Mouse (Mus musculus) fat pad, adult 2 months (tissue): ENCODE data around the gene Zfp354b.

Experiments used
- DNase-seq: peaks from one replicate; pipeline ENCODE4 v3.0.0-alpha.2; 2011; ENCODE audit warnings: low read depth, low spot score; ENCODE audit errors: extremely low read depth

Zfp354b gene

DNA sequence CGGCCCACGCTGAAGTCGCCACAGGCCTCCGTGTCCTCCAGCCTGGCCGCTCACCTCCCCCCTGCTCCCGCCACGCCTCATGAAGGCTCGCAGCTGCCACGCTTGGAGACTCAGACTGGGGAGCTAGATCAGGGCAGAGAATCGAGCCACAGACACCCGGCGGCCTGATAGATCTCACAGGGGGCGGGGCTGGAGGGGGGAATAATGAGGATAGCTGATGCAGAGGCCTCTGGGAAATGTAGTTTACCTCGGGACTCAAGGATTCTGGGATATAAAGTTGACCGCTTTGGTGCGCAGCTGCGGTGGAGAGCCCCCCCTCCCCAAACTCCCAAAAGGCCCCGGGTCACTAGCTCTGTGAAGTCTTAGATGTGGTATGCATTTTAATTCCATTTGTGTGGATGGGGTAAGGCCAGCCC, at the start of gene Zfp354b:
Gene Zfp354b (minus strand): TSS at position 183 of the 416 bp plus-strand sequence.
- no peak for DNase-seq

DNA sequence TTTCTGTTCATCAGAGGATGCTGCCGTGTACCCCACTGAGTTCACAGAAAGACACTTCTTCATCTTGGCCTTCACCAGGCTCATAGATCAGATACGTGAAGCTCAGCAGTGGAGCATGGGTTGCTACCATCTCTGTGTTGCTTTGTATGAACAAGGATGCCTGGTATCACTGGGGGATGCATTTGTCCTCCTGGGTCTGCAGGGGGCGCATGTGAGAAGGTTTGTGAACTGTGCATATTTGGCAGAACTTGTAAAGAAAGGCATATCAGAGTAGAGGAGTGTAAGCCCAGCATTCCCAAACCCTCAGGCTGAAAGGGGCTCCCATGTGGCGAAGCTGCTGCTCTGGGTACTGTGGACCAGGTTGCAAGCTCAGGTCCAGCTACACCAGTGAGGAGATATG, 45.8 kb upstream of the Zfp354b start:
- DNase-seq = no peak

DNA sequence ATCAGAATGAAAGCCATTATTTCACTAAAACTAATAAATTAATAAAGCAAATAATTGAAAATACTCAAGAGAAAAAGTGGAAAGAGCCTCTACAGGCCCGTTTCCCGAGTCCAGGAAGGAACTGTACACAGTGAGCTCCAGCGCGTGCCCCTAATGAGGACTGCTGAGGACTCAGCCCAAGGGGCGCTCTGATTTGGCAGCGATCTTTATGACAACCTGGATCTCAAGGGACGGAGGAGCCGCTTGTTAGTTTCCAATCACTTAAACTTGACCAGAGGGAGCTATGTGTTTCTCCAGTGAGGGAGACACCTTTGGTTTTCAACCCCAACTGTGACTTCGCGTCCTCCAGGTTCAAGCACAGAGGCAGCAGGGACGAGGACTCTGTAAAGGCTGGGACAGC, 34.8 kb upstream of the Zfp354b start, which contains the start of gene Olfr1378:
Gene Olfr1378 (plus strand): TSS at position 301 of the 400 bp plus-strand sequence.
- DNase-seq = no peak

DNA sequence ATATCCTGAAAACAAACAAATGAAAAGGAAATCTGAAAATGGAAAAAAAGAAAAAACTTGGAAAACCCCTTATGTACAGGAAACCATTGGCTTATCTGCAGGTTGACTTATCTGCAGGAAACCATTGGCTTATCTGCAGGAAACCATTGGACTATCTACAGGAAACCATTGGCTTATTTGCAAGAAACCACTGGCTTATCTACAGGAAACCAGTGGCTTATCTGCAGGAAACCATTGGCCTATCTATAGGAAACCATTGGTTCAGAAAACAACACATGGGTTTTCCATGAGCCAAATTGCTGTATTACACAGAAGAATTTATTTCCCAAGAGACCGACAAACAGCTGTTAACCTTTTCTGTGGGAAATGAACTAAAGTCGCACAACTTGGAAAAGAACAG, 33.5 kb upstream of the Zfp354b start:
- DNase-seq = no peak

DNA sequence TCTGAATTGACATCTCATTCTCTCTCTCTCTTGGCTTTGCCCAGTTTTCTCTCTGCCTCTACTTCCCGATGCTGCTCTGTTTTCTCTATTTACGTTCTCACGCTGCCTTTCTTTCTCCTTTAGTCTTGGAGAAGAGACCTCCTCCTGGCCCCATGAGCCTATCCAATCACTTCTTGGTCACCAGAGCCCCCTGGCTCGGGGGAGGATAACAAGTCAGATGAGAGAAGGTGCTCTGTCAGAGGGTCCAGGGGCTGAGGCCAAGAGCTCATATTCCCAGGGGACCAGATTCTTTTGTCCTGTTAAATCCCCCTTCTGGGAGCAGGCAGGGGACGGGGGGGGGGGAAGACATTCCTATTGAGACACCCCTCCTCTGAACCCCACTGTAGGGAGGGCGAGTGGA, 22.2 kb upstream of the Zfp354b start, which contains the start of gene Prop1:
Gene Prop1 (minus strand): TSS at position 101 of the 400 bp plus-strand sequence.
- no peak for DNase-seq

DNA sequence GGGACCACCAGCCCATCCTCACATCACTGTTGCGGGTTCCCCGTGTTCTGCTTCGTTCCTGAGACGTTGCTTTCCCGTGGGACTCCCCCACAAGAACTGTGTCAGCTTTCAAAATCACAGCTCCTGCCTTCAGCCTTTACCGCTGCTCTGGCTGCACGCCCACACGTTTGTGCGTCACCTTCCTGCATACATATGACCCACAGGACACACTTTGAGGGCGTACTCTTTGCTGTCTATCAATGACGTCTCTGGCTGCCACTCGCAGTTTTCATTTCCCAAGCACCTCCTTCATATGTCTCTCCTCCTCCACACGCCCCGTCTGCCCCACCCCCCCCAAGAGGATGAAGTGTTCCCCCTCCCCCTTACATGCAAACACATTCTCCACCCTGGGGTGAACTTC, 20.9 kb upstream of the Zfp354b start:
- no peak for DNase-seq

DNA sequence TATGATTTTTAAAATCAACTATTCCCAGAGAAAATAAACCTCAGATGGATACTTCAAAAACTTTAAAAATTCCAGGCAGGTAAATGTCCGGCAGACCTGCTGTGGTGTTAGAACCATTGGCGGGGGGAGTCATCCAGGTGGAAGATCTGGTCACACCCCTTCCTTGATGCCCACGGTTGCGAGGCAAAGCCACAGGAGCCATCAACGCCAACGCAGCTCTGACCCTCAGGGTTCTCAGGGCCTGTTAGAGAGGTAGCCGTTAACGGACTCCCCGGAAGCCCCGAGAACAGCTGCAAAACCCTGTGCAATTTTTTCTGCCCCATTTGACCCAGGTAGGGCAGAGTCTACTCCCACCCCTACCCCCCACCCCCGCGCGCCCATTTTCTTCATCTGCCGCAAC, 12.1 kb upstream of the Zfp354b start, which contains the start of gene 4933414I15Rik:
Gene 4933414I15Rik (minus strand): TSS at position 260 of the 400 bp plus-strand sequence.
- DNase-seq = no peak

DNA sequence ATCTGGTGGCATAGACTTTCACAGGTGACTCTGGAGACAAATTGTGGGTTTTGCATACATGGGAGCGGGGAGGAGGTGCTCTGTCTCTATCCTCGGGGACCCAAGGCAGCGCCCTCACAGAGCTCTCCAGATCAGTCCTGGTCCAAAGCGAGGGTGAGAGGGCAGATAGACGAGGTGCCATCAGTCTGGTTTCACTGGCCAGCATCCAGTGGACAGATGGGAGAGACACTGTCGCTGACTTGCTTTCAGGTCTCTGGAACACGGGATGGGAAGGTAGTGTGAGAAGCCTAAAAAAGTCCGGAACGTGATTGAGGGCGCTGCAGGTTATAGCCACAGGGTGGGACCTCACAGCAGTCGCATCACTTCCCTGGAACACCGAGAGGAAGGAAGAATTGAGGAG, 11.0 kb upstream of the Zfp354b start:
- no peak for DNase-seq

DNA sequence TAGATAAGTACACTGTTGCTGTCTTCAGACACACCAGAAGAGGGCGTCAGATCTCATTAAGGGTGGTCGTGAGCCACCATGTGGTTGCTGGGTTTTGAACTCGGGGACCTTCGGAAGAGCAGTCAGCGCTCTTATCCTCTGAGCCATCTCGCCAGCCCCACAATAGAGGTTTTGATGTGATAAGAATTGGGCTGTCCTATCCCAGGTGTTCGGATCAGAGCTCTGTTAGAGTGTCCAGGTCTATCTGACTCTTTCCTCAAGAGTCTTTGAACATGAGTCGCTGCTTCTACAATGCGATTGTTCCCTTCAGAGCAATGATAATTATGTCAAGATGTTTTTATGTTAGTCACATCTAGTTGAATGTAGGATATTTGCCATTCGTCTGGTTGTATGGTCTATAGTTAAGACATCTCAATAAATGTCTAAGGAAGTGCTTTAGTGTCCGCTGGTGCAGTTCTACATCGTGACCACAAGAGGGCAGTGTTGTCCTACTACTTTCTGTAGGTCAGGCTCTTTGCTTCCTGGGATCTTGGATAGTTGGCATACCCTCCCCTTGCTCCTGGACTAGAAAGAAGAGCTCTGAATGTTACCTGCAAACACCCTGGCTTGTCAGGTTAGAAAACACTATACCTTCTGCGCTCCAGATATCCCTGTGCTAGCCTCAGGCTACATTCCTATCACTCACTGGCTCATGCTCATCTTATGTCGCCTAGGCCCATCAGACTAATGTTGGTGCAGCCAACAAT, 8.4 kb upstream of the Zfp354b start:
- DNase-seq = no peak

DNA sequence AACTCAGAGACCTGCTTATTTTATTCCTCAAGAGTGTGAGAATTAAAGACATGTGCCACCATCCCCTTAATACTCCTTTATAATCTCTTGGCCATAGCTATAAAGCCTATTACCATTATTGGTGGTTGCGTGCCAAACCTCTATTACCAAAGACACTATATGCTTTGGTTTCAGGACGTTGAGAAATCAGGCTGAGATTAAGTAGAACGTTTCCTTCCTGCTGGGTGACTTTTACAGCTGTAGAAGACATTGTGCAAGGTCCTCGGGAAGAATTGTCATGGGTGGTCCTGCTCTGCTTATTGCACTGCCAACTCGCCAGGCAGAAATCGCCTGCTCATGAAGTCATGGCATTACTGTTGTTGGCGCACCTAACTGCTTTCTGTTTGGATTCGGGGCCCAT, 7.0 kb upstream of the Zfp354b start:
- DNase-seq = peak; percentile 79

DNA sequence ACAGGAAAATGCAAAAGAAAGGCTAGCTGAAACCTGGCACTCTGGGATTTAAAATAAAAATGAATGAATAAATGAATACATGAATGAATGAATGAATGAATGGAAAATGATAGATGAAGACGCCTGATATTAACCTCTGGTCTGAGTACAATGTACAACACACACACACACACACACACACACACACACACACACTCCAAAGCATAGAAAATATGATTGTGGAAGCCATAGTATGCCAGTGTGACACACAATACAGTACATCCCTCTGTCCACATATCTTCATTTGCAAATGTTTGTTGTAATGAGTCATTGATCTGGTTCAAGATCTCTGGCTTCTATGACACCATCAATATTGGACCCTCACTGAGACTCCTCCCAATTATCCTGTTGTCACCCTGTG, 607 bp upstream of the Zfp354b start:
- DNase-seq = no peak

DNA sequence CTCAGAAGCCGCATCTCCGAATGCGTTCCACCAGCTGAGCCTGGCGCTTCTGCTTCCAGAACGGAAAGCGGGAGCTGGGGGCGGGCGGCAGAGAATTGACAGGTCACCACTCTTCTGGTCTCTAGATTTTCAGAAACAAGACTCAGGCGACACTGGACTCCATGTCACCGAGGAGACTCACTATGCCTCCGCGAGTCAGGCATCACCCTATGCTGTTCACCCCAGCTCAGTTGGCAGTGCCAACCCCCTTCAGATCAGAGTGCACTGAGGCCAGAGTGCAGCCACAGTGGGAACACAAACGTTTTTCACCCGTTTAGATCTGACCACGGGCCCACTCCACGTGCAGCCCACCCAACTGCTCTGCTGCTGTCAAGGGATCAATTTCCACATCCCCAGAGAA, 412 bp downstream of the Zfp354b start:
- DNase-seq = no peak

DNA sequence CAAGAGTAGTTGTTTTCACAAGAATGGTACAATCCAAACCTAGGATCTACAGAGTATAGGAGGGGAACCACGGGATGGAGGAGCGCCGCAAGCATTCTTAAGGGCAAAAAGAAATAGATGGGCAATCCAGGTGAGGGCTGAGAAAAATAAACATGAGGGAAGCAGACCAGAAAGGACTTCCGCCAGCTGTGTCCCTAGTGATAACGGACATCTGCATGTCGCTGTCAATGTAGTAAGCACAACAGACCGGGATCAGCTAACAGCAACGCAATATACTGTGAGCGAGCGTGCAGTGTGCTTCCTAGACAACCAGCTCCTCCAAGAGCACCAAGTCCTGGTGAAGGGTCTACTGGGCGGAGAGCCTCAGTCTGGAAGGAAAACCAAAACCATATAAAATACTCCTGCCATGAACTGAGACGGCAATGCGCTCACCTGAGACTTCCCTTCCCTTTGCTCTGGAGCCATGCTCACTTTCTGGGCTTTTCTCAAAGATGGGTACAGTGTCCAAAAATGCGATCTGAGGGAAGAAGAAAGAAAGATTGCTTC, 891 bp downstream of the Zfp354b start:
- DNase-seq = no peak

DNA sequence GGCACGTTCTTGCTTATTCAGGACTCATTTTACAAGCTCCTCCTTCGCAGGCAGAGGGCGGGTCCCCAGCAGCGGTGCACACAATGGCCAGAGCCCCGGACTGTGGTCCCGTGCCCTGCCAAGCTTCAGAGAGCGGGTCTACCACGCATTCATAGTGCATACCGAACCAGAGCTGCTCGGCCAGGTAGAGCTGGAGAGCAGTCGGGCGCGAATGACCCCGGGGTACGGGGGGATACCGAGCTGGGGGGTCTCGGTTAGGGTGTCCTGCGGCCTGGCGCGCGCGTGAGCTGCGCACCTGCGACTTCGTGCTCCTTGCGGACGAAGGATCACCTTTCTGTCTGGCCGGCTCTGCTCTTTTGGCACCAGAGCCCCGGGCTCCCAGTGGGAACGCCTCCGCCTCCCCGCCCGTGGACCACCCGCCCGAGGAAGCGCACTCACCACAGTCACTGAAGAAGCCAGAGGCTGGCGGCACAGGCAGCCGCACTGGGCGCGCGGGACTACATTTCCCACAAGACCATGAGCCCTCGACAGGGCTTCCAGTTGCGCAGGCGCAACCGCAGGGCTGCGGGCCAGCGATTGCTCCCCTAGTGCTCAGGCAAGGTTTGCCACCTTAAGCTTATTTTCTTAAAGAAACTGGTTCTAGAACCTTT, 15.6 kb downstream of the Zfp354b start, which contains the start of gene Zfp2:
Gene Zfp2 (minus strand): TSS at position 495 of the 650 bp plus-strand sequence.
- no peak for DNase-seq

DNA sequence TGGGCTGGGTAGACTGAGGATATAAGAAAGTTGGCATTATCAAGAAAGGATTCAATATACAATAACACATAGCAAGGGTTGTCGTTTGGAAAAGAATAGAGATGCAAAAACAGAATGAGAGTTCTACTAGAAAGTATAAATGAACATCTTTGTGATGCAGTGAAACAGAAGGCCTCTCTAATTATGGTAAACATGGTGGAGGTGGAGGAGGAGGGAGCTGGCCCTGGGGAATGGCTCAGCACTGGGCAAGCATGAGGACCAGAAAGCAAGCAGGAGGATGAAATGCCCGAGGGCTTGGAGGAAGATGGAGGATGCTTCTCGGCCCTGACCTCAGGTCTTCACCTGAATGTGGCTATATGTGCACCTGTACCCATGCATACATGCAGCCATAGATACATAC, 17.0 kb downstream of the Zfp354b start:
- DNase-seq = no peak

DNA sequence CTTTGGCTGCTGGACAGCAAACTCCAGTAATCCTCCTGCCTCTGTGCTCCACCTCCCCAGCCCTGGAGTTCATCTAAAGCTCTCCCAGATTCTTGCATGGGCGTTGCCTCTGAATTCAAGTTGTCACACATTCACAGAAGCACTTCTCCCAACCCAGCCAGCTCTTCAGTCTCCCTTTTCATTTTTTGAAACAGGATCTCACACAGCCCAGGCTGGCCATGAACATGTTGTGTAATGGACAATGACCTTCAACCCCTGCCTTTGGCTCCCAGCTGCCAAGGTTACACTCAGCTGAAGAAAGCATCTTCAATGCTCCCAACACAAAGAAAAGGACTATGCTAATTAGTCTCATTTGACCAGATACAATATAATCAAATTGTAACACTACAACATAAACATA, 18.1 kb downstream of the Zfp354b start:
- DNase-seq = no peak

DNA sequence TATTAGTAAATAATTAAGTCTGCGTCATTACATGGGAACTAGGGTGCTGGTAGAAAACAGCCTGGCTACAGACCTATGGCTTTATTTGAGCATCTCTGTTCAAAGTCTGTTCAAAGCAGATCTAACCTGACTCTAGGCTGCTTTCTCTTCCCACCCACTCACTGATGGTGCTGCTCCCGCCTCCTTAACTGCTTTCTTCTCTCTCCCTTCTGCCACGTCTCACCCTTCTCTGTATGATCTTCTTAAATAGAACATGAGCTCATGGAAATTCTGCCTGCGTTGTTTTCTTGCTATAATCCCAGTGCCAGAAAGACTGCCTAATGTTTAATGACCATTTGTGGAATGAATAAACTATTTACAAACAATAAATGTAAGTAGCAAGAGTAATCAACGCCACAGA, 23.3 kb downstream of the Zfp354b start:
- no peak for DNase-seq

DNA sequence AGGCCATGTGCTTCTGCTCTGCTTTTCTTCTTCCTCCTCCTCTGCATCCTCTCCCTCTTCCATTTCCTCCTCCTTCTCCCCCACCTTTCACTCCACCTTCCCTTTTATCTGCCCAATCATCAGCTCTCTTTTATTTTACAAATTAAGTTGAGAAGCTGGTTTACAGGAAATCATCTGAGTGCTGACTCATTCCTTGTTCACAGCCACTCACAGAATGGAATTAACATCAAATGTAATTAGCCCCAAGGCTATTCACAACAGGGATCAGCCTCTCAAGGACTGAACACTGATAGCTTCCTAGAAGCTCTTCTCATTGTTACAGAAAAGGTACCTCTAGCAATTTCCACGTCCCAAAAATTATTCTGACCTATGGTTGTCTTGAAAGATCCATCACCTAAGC, 34.1 kb downstream of the Zfp354b start:
- no peak for DNase-seq

DNA sequence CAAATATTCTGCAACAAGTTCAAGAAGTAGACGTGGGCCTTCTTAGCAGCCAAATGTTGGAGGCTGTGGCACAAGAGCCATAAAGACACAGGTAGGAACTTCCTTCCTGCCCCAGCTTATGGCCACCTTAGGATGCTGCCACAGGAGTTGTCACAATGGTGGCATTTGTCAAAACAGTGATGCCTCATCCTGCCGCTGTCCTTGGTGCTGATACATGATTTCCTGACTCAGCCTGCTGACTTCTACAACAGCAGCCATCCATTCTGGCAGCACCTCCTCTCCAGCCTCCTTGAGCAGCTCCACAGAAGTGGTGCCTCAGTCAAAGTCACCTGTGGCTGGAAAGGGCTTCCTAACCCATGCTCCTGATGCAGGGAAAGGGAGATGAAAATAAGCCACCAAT, 39.0 kb downstream of the Zfp354b start:
- no peak for DNase-seq

DNA sequence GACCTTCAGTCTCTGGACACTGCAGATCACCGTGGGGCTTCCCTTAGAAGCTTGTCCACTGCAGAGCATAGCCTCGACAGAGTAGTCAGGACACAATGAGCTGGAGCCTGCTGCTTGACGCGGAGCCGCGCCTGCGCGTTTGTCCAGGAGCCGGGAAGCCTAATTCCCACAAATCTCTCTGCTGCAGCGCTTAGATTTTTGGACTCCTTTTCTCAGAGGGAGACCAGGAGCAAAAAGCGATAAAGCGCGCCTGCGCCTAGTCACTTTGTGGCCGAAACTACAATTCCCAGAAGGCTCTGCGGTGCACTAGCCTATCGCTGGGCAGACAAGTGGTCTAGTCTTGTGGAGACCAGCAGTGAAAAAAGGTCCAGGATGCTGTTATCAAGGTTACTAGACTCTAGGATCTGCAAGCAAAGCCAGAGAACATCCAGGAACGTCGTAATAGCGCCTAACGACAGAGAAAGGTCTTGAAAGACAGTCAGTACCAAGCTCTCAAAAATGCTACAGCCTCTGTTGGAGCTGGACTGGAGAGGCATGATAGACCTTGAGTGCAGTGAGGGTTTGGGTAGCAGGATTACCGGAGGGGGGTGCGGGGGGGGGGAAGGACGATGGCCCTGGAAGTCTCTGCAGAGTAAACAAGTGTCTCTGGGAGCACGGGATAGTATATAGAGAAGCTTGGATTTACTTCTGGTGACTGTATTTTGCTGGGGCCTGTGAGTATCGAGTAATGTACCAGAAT, 43.9 kb downstream of the Zfp354b start, which contains the start of gene Zfp454:
Gene Zfp454 (minus strand): TSS at position 262 of the 739 bp plus-strand sequence.
- DNase-seq = peak; percentile 1

DNA sequence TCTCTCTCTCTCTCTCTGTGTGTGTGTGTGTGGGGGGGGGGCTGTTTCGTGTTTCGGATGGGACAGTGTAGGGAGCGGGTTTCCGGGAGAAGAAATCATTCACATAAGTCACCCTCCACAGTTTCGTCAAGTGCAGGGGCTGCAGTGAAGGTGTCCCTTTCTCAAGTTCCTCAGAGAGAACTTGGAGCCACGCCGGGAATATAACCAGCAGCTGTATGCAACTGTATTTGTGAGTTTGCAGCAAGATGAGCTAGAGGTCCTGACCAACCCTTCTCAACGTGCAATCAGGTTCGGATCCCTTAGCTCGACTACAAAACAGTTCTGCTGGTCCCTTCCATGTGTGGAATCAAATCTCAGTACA, 44.5 kb downstream of the Zfp354b start:
- no peak for DNase-seq
